Mouse (Mus musculus) hindlimb bud, embryonic 11.5 days (tissue): ENCODE results near the gene Inafm2.

Experiments
- DNase-seq: peaks from one replicate; pipeline ENCODE4 v3.0.0-alpha.2; 2012; ENCODE audit warnings: low read depth, low spot score; ENCODE audit errors: extremely low spot score

Inafm2 gene

DNA sequence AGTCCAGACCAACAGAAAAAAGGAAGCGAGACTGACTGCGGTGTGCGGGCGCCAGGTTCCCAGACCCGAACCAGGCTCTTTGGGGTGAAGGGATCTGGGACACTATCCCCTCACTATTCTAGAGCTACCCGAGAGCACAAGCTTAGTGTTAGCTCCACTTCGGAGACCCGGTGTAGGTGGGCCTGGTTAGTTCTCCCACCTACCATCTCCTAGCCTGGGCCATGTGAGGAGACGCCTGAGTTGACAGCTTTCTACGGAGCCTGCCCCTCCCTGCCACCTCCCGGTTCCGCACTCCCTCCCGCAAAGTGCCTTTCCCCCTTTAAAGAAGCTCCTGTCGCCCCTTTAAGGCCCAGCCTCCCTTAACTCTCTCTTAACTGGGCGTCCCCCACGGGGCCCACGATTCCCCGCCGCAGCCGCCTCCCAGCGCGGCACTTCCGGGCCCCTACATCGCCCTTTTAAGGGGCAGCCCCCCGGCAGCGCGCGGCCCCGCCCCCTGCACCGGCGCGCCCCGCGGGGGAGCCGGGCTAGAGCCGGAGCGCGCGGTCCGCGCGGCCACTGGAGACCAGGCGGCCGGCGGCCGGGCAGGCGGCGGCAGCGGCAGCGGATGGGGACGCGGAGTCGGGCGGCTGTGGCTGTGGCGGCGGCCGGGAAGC, at the start of gene Inafm2:
Inafm2 (plus strand) TSS at position 527 of the 653 bp plus-strand sequence.
- peak; percentile 54 for DNase-seq

- DNase-seq, result no peak
These were observed 48.9 kb upstream of the Inafm2 start for GRCm38 (mm10) chr2:118696451-118697308.

- no peak for DNase-seq
These were observed 48.2 kb upstream of the Inafm2 start for GRCm38 (mm10) chr2:118697311-118697877.

- DNase-seq, result no peak
These were observed 47.6 kb upstream of the Inafm2 start for GRCm38 (mm10) chr2:118697955-118698354.

DNA sequence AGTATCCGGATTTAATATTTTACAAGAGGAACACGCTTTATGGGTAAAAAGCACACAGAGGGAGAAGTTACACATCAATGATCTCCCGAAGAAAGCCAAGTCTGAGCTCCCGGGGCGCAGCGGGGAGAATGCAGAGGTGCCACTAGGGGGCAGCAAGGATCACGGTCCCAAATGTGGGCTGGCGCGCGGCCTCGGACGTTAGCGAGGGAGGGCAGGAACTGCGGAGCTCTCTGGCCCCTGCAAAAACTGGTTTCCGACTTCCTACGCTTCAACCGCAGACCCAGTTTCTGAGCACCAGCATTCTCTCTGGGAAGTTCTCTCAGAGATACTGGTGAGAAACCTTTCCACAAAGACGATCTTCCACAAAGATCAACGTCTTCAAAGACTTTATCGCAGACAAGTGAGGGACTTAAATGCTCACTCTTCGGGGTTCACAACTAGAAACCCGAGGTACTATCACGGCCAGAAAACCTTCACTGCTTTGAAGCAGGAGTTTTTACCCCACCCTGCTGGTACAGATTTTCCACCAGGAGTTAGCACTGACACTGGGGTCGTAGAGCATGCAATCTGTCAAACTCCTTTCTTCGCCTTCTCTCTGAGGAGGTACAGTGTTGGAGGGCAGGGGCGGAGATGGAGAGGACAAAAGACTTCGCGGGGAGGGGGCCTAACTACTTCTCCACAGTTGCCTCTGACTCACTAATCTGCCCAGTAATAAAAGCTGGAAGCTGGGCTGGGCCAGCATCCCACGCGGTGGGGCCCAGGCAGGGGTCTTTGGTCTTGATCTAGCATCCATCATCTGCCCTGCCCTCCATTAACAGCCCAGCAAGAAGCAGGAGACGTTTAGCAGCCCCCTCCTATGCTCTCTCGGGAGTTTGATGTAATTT, 45.1 kb upstream of the Inafm2 start:
- peak; percentile 64 for DNase-seq

GRCm38 (mm10) chr2:118701161-118701560, 44.4 kb upstream of the Inafm2 start:
- no peak for DNase-seq

- DNase-seq, result no peak
These were observed 43.3 kb upstream of the Inafm2 start for GRCm38 (mm10) chr2:118701971-118702882.

DNA sequence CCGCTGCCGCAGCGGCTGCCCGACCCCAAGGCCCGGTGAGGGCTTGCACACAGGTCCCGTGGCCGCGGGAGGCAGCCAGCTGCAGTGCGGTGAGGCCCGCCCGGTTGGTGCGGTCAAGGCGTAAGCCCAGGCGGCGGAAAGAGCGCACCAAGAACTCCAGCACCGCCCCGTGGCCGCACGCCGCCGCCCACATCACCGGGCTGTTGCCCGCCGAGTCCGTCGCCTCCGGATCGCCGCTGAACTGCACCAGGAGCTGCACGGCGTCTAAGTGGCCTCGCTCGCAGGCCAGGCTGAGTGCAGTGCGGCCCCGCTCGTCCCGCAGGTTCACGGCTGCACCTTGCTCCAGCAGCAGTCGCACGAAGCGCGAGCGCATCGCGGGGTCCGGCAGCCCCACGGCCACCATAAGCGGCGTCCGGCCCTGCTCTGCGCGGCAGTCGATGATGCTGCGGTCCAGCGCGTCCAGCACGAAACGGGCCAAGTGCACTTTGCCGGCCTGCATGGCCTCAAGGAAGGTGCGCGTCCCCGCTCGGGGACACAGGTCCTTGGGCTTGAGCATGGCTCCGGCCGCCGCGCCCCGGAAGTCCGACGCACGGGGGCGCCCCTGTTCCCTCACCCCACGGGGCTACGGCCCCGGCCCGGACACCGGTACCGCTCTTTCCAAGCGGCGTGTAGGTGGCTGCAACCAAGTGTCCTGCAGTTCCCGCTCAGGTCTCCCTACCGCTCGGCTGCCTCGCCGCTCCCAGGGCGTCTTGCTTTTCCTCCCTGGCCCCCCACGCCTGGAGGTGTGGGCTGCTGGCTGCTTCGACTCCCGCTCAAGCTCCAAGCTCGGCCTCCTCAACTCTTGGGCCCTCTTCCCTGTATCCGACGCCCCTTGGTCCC, 42.4 kb upstream of the Inafm2 start:
- DNase-seq, result no peak

GRCm38 (mm10) chr2:118703913-118704730, 41.4 kb upstream of the Inafm2 start, which contains the start of gene Ankrd63:
TSS of gene Ankrd63 (minus strand) at chr2:118703963.
- no peak for DNase-seq

- no peak for DNase-seq
These were observed 39.1 kb upstream of the Inafm2 start for GRCm38 (mm10) chr2:118706436-118706835.

- no peak for DNase-seq
These were observed 37.1 kb upstream of the Inafm2 start for GRCm38 (mm10) chr2:118708472-118708871.

DNA sequence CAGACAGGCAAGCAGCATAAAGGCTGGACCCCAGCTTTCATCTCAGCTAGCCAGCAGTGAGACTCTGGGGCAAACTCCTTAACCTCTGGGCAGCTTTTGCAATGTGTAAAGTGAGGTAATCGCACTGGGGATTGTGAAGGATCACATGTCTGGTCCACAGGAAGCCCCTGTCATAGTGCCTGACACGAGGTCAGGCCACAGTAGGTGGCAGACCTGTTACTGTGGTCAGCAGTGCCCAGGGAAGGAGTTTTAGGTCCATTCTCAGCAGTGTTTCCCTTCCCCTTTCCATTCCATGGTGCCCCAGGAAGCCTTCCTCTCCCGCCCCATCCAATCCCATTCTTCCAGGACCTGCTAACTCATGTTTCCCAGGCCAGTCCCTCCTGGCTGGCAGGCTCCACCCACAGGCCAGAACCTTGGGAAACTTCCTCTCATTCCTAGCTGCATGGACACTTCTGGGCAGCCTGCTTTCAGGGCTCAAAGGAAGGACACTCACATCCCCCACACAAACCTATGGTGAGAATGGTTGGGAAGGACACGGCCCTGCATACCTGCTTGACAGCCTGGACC, 35.8 kb upstream of the Inafm2 start:
- DNase-seq, result no peak

DNA sequence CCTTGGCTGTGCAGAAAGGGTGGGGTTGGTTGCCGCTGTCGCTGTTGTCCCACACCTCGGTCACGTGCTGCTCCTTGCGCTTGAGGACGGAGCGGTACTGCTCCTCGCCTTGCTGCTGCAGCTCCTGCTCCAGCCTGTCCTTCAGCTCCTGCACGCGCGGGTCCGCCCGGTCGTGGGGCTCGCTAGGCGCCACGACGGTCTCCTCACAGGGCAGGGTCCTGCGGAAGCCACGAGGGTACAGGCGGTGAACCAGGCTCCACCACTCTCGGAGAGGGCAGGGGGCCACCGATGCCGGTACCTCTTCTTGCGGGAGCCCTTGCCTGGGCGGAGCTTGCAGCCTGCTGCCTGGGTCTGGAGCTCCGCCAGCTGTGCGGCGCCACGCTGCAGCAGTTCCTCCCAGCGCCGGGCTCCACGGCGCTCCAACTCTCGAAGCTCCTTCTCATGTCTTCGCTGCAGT, 34.5 kb upstream of the Inafm2 start:
- no peak for DNase-seq

DNA sequence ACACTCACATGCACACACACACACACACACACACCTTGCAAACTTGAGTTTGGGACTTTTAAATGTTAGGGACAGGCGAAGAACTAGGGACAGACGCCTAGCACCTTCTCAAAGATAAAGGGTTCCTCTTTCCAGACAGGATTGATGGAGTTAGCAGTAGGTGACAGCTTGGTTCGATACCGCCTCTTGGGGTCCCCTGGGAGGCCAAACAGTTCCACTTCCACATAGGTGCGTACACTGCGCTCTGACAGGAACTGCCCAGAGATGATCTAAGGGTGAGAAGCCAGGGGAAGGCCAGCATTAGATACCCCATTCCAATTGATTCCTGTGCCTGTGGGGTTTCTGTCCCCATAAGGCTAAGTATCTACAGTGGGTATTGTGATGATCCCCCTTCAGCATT, 31.9 kb upstream of the Inafm2 start:
- no peak for DNase-seq

- no peak for DNase-seq
These were observed 31.3 kb upstream of the Inafm2 start for GRCm38 (mm10) chr2:118714230-118714629.

- DNase-seq, result no peak
These were observed 28.9 kb upstream of the Inafm2 start for GRCm38 (mm10) chr2:118716677-118717076.

DNA sequence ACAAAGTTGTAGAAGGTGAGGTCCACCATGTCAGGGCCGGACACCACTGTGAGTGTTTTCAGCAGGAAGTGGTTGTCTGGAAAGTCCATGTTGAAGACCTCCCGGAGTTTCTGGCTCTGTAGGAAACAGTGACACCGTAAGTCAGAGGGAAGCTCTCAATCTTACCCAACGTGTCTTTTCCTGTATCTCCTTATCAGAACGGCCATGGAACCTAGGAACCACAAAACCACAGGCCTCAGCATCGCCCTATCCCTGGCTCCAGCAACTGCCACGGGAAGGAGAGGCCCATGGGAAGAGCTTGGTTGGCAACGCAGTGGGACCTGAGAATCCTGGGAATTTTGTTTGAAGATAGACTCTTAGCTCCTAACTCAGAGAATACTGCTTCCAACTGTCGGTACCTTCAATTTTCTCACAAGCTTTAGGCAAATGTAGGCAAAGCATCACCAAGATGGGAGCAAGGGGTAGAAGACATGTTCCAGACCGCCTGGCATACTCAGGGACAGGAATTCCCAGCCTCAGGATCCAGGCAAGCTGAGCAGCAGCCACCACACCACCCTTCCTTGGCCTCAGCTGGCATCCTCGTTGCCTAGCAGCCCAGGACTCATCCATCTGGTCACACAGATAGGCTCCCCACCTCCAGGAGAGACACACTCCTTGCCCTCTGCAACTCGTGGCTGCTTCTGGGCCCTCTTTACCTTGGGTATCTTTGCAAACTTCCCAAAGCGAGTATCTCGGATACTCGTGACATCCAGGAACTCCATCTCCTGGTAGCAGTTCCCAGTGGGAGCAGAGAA, 21.7 kb upstream of the Inafm2 start:
- DNase-seq, result no peak
